Mouse (Mus musculus) adrenal gland, adult 2 months (tissue): Measurements from ENCODE around the gene Usp5. TPM values are rescaled to one million over a fixed set of nuclear protein-coding genes. Genes with fewer than 3 reads are reported as not detected.
"Not testable (repeated sequence)": the region's sequence is repeated elsewhere in the genome, so short reads cannot be mapped to it uniquely, and the experiment has no call there.

Source experiments
- DNase-seq: peaks from one replicate; pipeline ENCODE4 v3.0.0; 2021
- polyA plus RNA-seq: library from polyadenylated mRNA; depleted of rRNA; stranded (reverse); fragments of >200 nt; gene quantifications from 2 replicates; pipeline ENCODE4 v1.2.3, GENCODE M21; 2012
- total RNA-seq, 2 experiments: library from RNA; stranded (reverse); gene quantifications; 2 replicates each; pipeline ENCODE4 v1.2.3; 2021

The Usp5 gene
- total and polyA plus RNA-seq, 3 experiments = 103 to 132 (median 111) TPM

- peak; percentile 36 for DNase-seq
Measured at GRCm38 (mm10) chr6:124840241-124841167, 11.2 kb upstream of the Usp5 start, which contains the start of gene Gnb3. Gene Gnb3 (minus strand): TSS chr6:124840275.

GRCm38 (mm10) chr6:124839805-124840204, 10.5 kb upstream of the Usp5 start:
- DNase-seq = peak; percentile 48

- no peak for DNase-seq
Measured at GRCm38 (mm10) chr6:124836411-124836810, 7.1 kb upstream of the Usp5 start.

GRCm38 (mm10) chr6:124835531-124835930, 6.2 kb upstream of the Usp5 start:
- DNase-seq = no peak

- peak; percentile 34 for DNase-seq
Measured at GRCm38 (mm10) chr6:124834512-124835081, 5.3 kb upstream of the Usp5 start.

GRCm38 (mm10) chr6:124831649-124832048, 2.4 kb upstream of the Usp5 start:
- no peak for DNase-seq

GRCm38 (mm10) chr6:124831199-124831598, 1.9 kb upstream of the Usp5 start:
- not testable (repeated sequence) for DNase-seq

- DNase-seq = peak; percentile 95
Measured at GRCm38 (mm10) chr6:124829799-124830700, 766 bp upstream of the Usp5 start.

- peak; percentile 80 for DNase-seq
Measured at GRCm38 (mm10) chr6:124828101-124828592, 1.1 kb downstream of the Usp5 start.

GRCm38 (mm10) chr6:124822049-124822448, 7.2 kb downstream of the Usp5 start:
- no peak for DNase-seq

- DNase-seq = no peak
Measured at GRCm38 (mm10) chr6:124820891-124821290, 8.4 kb downstream of the Usp5 start.

- no peak for DNase-seq
Measured at GRCm38 (mm10) chr6:124817971-124818370, 11.3 kb downstream of the Usp5 start.

GRCm38 (mm10) chr6:124817563-124817962, 11.7 kb downstream of the Usp5 start:
- DNase-seq = no peak

GRCm38 (mm10) chr6:124817125-124817524, 12.2 kb downstream of the Usp5 start:
- peak; percentile 0 for DNase-seq

- peak; percentile 0 for DNase-seq
Measured at GRCm38 (mm10) chr6:124816611-124817010, 12.7 kb downstream of the Usp5 start.

GRCm38 (mm10) chr6:124814858-124815774, 14.2 kb downstream of the Usp5 start:
- DNase-seq = no peak

GRCm38 (mm10) chr6:124814448-124814847, 14.8 kb downstream of the Usp5 start:
- no peak for DNase-seq

GRCm38 (mm10) chr6:124813933-124814332, 15.4 kb downstream of the Usp5 start, which contains the start of gene Tpi1:
Gene Tpi1 (minus strand): TSS chr6:124814296.
- peak; percentile 95 for DNase-seq

- DNase-seq = peak; percentile 71
Measured at GRCm38 (mm10) chr6:124813496-124813895, 15.8 kb downstream of the Usp5 start.

GRCm38 (mm10) chr6:124812848-124813247, 16.4 kb downstream of the Usp5 start:
- peak; percentile 36 for DNase-seq
